Mouse (Mus musculus): ENCODE measurements around the gene Ssh3.

The Ssh3 gene

DNA sequence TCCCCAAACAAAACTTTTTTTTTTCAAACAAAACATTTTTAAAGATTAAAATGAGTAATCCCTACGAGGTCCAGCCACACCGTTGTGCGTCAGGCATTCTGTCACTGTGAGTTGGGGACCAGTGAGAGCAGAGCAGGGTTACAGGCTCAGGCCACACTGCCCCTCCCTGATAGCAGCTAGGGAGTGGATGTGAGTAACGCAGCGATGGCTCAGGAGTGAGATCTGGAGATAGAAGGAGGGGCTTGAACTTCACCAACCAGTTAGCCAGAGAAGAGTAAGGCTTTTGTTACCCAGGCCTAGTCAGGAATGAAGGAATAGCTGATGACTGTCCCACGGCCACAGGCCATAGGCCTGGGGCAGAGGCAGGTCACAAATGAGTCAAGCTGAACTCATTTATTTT is 24.2 kb downstream of the Ssh3 start:
- no peak for DNase-seq (ENCODE audit: extremely low spot score)

DNA sequence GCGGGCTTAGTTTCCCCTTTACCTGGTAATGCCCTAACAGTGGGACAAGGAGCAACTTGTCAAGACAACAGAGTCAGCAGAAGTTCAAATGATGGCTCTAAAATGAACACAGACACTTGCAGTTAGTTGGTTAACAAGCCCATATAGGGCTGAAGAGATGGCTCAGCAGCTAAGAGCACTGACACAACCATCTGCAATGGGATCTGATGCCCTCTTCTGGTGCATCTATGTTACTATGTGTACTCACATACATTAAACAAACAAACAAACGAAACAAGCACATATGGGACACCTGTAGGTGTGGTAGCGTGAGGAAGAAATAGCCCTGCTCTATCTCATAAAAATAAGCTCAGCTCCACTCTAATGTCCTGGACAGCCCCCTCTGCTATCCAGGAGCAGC is 26.6 kb downstream of the Ssh3 start:
- no peak for DNase-seq (ENCODE audit: extremely low spot score)

DNA sequence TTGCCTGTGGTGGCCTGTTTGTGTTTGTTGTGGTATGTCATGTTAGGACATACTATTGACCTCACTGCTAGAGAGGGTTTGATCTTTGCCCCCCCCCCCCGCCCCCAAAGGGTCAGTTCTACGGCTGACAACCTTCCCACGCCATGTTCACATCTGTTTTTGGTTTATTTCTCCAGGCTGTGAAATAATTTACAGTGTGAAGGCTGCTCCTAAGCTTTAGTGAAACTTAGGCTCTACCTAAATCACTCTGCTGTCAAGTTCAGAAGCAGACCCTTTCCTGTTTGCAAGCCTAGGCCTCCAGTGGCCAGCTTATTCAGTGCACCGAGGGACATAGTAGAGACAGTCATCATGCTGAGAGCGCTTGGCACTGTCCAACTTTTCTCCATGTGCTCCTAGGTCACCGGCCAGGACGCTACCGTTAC is 28.7 kb downstream of the Ssh3 start:
- DNase-seq (ENCODE audit: extremely low spot score), result peak; percentile 36

DNA sequence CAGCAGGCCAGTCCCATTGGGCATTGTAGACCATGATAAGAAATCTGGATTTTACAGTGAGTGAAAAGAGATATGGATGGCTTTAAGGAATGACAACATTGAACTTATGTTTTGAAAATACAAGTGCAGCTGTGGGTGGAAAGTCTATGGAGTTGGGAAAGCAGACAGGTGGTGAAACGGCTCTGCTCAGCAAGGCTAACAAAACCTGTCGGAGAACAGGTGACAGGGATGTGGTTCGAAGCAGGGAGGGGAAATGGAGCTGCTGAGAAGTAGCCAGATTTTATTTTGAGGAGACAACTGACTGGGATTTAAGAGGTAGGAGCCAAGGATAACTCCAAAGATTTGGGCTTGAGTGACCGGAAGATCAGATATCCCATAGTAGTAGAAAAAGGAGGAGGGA is 34.4 kb downstream of the Ssh3 start:
- DNase-seq (ENCODE audit: extremely low spot score), result no peak

DNA sequence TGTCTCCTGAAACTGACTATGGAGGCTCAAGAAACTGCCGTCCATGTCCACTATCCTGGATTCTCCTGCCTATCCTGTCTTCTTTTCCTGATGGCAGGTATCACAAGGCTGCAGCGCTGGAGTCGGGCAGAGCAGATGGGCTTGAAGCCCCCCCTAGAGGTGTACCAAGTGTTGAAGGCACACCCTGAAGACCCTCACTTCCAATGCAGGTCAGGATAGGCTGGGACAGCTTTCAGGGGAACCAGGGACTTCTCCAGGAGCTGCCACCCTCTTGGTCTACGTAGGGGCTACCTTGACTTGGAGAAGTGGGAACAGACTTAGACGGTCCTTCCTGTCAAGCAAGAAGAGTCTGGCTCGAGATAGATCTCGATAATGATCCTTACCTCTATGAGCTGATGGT is 36.3 kb downstream of the Ssh3 start:
- DNase-seq (ENCODE audit: extremely low spot score), result no peak

DNA sequence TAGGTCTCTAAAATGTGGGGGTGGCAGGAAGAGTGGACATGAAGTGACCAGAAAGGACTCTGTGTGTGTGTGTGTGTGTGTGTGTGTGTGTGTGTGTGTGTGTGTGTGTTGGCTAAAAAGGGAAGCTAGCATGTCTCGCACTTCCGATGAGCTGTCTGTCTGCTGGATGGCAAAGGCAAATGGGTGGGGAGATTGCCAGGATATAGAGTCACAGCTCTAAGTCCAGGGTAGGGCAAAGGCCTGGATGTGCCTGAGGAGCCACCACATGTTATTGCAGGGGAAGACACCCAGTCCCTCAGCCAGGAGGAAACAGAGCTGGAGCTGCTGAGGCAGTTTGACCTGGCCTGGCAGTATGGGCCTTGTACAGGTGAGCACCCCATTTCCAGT is 36.8 kb downstream of the Ssh3 start:
- no peak for DNase-seq (ENCODE audit: extremely low spot score)

DNA sequence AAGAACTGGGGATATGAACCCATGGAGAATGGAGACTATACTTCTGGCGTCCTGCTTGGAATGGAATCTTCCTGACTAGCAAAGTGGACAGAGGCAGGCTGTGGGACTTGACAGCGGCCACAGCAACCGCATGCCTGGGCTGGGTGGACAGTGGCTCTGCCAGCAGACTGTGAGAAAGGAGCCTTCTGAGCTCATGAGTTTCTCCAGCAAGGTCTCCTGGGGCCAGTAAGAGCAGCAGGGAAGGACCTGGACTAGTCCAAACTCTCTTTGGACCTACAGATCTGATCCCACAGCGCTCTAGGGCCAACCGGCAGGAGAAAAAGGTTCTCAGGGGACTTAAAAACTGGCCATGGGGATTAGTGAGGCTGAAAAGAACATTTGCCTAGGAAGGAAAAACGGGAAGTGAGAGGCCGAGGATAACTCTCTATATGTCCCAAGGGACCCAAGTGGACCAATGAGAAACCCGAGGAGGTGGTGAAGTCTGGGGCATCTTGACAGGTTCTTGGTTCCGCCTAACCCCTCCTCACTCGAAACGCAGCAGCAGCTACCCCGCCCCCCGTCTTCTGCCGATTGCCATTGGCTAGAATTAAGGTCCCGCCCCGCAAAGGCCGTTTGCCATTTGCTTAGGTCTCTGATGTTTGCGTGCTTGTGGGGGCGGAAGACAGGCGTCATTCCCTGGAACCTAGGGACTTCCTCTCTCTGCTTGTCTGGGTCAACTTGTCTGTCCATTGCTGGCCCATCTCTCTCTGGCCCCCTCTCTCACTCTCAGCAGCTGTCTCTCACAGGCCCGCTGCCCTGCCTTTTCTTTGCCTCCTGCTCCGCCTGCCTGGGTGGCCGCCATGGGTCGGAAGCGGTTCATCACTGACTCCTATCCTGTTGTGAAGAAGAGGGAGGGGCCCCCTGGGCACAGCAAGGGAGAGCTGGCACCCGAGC is 37.5 kb downstream of the Ssh3 start, which contains the start of gene Pold4:
TSS of gene Pold4 (plus strand) at position 647 of the 933 bp plus-strand sequence.
- DNase-seq (ENCODE audit: extremely low spot score), result peak; percentile 89

DNA sequence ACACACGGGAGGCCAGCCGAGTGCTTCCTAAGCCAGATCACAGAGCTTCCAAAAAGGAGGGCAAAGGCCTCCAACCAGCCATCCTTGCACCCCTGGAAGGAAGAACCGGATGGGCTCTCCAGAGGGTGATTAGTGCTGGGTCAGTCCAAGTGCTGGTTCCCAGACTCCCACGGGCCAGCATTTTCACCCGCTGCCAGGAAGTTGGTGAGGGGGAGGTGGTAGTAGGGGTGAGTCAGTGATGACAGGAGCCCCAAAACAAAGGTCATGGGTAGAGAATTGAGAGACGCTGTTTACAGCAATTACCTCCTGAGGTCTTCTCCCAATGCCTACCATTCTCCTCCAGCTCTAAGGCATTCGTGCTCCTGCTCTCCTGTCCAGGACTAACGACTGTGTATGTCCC is 38.6 kb downstream of the Ssh3 start:
- no peak for DNase-seq (ENCODE audit: extremely low spot score)

DNA sequence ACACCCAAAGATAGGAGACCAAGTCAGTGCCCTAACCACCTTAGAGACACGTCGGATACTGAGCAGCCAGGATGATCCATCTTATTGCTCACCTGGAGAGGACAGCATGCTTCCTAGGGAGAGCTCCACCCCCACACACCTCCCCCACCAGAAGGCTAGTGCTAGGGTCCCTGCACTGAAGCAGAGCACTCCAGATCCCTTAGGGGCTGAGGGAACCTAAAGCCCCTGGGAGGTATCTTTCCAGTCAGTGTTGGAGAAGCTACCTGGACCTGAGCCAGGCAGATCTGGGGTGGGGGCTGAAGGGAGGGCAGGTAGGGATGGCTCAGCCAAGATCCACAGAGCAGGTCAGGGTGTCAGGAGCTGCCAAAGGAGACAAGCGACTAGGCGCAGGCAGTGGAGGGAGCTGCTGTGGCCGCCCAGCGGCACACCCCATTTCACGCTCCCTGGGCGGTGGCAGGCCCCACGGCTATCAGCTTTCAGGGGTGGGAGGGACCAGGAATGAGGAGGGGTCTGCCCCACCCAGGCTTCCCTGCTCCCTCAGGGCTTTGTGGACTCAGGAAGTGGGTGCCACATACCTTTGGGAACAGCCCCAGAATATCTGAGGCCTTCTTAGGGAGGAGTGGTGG is 39.4 kb downstream of the Ssh3 start:
- no peak for DNase-seq (ENCODE audit: extremely low spot score)

DNA sequence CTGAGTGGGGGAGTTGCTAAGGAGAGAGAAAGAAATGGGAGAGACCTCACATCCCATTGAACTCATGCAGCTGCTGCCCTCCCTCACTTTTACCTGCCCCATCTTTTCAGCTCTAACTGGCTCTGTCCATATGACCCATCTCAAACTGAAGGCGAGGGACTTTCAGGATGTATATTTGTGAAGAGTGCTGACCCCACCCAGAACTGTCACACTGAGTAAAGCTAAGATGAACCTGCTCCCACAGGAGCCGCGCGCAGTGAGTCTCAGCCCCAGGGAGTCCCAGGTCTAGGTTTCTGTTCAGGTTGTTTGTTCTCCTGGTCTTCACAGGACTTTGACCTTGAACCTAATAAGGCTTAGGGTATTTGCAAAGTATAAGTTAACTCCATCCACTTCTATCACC is 40.1 kb downstream of the Ssh3 start:
- DNase-seq (ENCODE audit: extremely low spot score), result no peak

DNA sequence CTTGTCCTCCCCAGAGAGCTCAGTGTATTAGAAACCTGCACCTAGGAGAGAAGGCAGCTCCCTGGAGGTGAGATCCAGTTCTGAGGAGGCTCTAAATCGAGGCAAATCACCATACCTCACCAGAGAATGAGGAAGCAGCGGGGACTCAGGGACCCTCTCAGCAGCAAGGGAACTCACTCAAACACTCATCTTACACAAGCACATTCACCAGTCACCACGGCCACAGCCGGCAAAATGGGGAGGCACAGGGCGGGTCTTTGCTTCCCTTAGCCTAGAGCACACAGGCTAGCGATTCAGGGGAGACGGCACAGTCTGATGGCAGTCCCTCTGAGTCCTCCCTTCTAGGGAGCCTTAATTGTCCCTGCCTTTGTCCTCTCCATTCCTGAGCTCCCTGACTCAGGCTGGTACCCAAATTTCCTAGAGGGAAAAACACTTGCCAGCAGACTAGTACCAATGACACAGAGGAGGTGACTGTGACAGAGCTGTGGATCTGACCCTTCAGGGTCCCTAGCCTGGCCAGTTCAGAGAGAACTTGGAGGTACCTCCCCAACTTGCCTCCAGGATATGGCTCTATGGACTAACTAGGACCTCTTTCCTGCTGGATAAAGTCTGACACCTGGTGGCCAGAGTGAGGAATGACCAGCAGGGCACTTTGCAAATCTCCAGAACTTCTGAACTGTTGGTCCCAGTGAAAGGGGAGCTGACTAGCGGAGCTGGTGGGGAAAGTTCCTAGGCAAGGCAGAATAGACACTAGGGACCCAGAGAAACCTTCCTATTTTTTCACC is 40.9 kb downstream of the Ssh3 start:
- DNase-seq (ENCODE audit: extremely low spot score), result peak; percentile 80

DNA sequence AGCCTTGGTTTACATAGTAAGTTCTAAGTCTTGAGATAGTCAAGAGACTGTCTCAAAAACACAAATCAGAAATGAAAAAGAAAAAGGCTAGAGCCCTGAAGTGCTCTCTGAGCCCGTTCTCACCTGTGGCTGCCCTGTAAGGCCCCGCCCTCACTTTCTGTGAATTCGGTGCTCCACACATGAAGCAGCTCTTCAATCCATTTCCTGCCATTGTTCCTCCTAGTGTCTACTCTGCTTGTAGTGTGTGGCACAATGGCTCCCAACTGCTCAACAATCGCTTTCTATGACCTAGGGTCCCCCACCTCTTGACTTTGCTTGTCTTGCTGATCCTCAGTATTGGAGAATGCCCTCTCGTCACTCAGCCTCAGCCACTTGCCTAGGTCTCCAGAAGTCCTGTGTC is 41.5 kb downstream of the Ssh3 start:
- DNase-seq (ENCODE audit: extremely low spot score), result no peak

DNA sequence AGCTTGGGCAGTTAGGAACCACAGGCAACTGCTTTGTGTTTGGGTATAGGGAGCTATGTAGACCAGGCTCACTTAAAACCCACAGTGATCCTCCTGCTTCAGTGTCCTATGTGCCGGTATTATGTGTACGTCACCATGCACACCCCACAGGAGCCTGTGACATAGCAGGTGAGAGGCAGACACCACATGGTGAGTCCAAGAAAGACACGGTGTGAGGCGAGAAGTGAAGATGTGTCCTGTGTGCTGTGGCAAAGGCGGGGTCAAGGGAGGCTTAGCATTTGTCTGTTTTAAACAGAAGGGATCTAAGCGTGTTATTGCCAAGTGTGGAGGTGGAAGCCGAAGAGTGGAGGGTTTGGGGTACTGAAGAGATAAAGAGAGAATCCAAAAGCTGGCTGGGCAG is 42.2 kb downstream of the Ssh3 start:
- DNase-seq (ENCODE audit: extremely low spot score), result no peak

DNA sequence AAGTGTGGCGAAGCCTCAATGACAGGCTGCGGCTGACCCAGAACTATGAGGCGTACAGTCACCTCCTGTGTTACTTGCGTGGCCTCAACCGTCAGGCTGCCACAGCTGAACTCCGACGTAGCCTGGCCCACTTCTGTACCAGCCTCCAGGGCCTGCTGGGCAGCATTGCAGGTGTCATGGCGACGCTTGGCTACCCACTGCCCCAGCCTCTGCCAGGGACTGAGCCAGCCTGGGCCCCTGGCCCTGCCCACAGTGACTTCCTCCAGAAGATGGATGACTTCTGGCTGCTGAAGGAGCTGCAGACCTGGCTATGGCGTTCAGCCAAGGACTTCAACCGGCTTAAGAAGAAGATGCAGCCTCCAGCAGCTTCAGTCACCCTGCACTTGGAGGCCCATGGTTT is 46.8 kb downstream of the Ssh3 start:
- DNase-seq (ENCODE audit: extremely low spot score), result no peak

DNA sequence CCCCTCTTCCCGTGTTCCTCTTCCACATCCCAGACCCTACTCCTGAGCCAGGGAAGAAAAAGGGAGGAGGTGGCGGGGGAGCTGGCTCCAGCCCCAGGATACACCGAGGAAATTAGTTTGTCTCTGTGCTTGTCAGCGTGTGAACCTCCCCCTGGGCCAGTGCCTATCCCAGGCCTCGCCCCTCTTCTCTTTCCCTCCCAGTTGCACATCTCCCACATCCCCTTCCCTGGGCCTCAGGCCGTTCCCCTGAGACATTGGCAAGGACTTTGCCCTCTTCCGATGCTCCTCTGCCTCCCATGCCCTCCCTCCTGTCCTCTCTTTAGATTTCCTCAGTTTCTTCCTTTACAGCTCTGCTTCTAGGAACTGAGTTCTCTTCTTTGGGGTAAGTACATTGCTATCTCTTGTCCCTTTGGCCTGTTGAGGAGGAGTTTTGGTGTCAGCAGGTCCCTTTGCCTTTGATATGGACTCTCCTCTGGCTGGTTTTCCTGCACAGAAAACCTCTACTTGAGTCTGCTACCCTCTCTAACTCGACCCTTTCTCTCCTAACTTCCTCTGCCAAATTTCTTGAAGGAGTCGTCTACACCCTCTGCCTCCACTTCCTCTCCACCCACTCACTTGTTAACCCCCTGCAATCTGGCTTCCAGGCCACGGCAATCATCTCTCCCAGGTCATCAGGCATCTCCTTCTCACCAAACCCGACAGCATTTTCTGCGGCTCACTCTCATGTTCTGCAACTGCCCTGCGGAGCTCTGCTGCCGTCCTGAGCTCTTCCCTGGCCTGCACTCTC is 47.8 kb downstream of the Ssh3 start:
- no peak for DNase-seq (ENCODE audit: extremely low spot score)

DNA sequence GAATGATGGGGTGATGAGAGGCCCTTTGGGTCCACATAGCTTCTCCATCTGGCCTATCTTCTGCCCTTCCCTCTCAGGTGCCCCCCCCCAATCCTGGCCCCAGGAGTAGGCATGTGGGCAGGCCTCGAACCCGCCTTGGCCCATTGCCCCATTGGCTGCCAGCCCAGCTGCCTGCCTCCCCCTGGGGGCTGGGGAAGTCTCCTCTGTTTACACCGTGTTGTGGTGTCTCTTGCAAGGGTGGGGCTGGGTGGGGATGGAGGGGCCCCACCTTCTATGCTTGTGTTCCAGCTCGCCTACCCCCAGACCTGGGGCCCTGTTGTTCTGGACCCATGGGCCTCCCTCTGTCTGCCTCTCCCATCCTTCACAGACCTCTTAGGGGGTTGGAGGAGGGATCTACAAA is 48.6 kb downstream of the Ssh3 start:
- DNase-seq (ENCODE audit: extremely low spot score), result no peak

DNA sequence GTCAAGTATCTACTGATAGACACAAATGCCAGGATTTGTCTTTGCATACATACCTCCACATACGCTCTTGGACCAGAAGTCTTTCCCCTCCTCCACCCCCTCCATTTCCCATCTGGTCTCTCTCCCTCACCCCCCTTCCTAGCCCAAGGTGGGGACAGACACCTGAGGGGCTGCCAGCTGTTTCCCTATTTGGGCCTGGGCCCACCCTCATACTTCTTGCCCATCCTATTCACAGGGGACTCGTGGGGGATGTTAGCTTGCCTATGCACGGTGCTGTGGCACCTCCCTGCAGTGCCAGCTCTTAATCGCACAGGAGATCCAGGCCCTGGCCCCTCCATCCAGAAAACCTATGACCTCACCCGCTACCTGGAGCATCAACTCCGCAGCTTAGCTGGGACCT is 49.0 kb downstream of the Ssh3 start:
- no peak for DNase-seq (ENCODE audit: extremely low spot score)

DNA sequence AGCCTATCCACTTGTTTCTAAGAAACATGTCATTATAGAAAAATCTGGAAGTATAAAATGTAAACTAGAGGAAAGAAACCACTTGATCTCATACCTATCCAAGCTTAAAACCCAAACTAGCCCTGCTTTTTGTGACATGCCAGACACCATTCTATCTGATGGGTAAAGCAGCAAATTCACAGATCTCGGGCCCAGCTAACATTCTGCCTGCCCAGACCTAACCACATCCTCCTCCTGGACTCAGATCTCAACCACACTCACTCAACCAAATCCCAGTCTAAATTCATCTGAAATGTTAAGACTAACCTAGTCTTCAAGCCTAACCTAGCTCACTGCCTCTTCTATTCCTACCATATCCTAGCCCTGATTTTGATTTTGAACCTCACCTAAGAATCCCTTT is 50.2 kb downstream of the Ssh3 start:
- DNase-seq (ENCODE audit: extremely low spot score), result no peak

DNA sequence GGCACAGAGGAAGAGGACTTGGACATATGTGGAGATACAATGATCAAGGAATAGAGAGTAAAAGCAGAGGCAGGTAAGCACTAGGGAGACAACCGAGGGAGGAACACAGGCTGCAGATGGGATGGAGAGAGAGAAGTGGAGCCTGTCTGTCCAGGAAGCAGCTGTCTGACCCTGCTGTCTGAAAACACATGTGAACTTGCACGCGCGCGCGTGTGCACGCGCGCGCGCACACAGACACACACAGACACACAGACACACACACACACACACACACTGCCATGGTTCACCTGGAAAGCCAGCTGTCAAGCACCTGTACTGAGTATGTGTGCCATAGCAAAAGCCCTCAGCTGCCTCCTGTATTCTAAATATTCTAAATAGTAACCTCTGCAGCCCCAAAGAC is 50.7 kb downstream of the Ssh3 start:
- DNase-seq (ENCODE audit: extremely low spot score), result no peak

DNA sequence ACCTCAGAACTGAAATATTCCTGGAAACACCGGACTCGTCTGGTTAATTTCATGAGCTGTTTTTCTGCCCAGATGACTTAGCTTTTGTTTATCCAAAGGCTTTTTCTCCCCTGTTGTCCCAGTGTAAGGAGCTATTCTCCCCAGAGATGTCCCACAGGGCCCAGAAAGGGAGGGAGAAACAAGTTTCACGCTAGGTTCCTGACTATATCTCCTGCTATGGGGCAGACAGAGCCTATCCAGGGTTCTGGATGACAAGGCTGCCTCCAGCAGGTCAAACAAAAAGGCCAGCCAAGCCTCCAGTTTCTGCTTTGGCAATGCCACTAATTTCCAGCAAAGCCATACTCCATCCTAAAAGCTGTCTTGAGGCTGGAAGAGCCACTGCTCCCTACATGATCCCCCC is 51.1 kb downstream of the Ssh3 start:
- DNase-seq (ENCODE audit: extremely low spot score), result no peak

DNA sequence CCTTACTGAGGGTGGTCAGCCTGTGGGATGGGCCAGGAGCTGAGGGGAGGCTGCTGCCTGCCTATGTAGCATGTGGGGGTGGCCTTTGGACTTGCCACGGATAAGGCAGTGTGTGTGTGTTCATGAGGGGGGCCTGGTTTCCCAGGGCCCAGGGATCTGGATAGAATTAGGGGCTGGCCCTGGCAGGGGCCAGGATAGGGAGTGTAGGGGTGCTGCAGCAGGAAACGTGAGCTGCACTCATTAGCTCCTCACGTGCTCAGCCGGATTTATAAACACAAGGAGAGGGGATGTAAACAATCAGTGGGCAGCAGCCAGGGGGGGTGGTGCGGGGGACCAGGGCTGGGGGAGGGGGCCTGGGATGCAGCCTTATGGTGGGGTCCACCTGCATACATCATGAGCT is 51.8 kb downstream of the Ssh3 start:
- DNase-seq (ENCODE audit: extremely low spot score), result no peak

Measured in embryo, embryonic 9.5 days (tissue).